Mouse (Mus musculus) C2C12 (cell line): ENCODE measurements around the gene Prn.

ENCODE experiments used
- CTCF ChIP-seq: IDR thresholded peaks from one replicate; pipeline ENCODE4 v1.5.1; 2011; ENCODE audit not compliant: control insufficient read depth, insufficient read depth, insufficient read length
- MYOG ChIP-seq: IDR thresholded peaks from one replicate; pipeline ENCODE4 v1.6.1; 2011; ENCODE audit not compliant: control insufficient read depth, insufficient read length; ENCODE audit errors: extremely low read depth
- USF1 ChIP-seq: IDR thresholded peaks from one replicate; pipeline ENCODE4 v1.6.1; 2011; ENCODE audit warnings: low read depth, mild to moderate bottlenecking, control low read depth, moderate library complexity

DNA sequence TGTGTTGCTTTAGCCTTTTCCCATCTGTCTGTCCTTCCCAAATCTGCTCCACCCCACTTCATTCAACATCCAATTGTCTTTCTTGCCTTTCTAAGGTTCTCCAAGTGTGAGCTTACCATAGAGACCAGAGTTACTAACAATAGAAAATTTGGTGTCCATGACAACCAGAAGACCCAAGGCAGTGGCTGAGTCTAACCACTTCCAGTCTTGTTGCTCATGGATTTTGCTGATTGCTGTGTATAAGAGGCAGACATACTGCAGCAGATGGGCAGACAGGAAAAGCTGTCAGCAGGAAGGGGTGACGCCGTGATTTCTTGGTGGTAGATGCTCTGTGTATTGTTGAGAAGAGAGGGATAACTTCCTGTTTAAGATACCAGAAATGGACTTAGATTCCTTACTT is 26.6 kb upstream of the Prn start:
- TF ChIP-seq CTCF: no peak
- TF ChIP-seq USF1: no peak
- TF ChIP-seq MYOG: no peak
